Comparison of ENCODE assay signal across 8 mouse cellular contexts in genomic region chr15:77839529-77840286, GRCm38 (mm10). TPM values are rescaled to one million over a fixed set of nuclear protein-coding genes. Genes with fewer than 3 reads are reported as not detected.
DNase-seq lines count a peak whose midpoint lies in the region; ATAC-seq and TF ChIP-seq lines count a peak whose summit lies in the region.

No protein-coding gene starts in this region.

- no peaks in the 10 kb centered on the region for H3K27me3 ChIP-seq in heart, embryonic 12.5 days (replicated peaks)
- no peaks in the 10 kb centered on the region for H3K27me3 ChIP-seq in ES-Bruce4 (ENCODE audit: control insufficient read depth, insufficient read depth, low read length, poor library complexity, severe bottlenecking)
- H3K27me3 ChIP-seq in forebrain, embryonic 15.5 days: no peaks in the 10 kb centered on the region
- H3K27me3 ChIP-seq in liver, embryonic 16.5 days (ENCODE audit: control insufficient read depth, insufficient read depth, low read depth, low read length): no peaks in the 10 kb centered on the region

- peaks cover 61% of the 10 kb centered on the region for H3K4me1 ChIP-seq in heart, embryonic 12.5 days (replicated peaks)
- H3K4me1 ChIP-seq in ES-Bruce4 (ENCODE audit: control insufficient read depth, insufficient read depth, low read length): peaks cover 9% of the 10 kb centered on the region
- H3K4me1 ChIP-seq in forebrain, embryonic 15.5 days: peaks cover 45% of the 10 kb centered on the region
- peaks cover 64% of the 10 kb centered on the region for H3K4me1 ChIP-seq in liver, embryonic 16.5 days (ENCODE audit: control insufficient read depth, low read depth, low read length)

- H3K36me3 ChIP-seq in heart, embryonic 12.5 days: no peaks in the 10 kb centered on the region
- H3K36me3 ChIP-seq in ES-Bruce4 (ENCODE audit: control insufficient read depth, insufficient read depth, low read length, poor library complexity, severe bottlenecking): no peaks in the 10 kb centered on the region
- H3K36me3 ChIP-seq in forebrain, embryonic 15.5 days: no peaks in the 10 kb centered on the region
- H3K36me3 ChIP-seq in liver, embryonic 16.5 days (ENCODE audit: control insufficient read depth, insufficient read depth): no peaks in the 10 kb centered on the region

- H3K4me2 ChIP-seq in heart, embryonic 12.5 days: peak overlapping the region; percentile 94
- H3K4me2 ChIP-seq in forebrain, embryonic 15.5 days (replicated peaks): peak overlapping the region; percentile 96
- peak overlapping the region; percentile 79 for H3K4me2 ChIP-seq in liver, embryonic 16.5 days (ENCODE audit: low read depth, low read length)

- no peak for TF ChIP-seq CTCF in ES-Bruce4 (IDR thresholded peaks at IDR 0.05; ENCODE audit: low read depth, low read length)

- no peaks in the 10 kb centered on the region for H3K9me3 ChIP-seq in heart, embryonic 12.5 days (replicated peaks)
- no peaks in the 10 kb centered on the region for H3K9me3 ChIP-seq in ES-Bruce4 (replicated peaks; ENCODE audit: control insufficient read depth, insufficient read depth, low read length, poor library complexity, severe bottlenecking)
- no peaks in the 10 kb centered on the region for H3K9me3 ChIP-seq in forebrain, embryonic 15.5 days
- no peaks in the 10 kb centered on the region for H3K9me3 ChIP-seq in liver, embryonic 16.5 days (replicated peaks; ENCODE audit: control insufficient read depth, low read length)

- no peak for TF ChIP-seq POLR2A in ES-Bruce4 (IDR thresholded peaks at IDR 0.05; ENCODE audit: insufficient read depth, low read length)

- H3K4me3 ChIP-seq in heart, embryonic 12.5 days: peak overlapping the region; percentile 64
- peak overlapping the region; percentile 5 for H3K4me3 ChIP-seq in ES-Bruce4 (ENCODE audit: low read depth, low read length)
- peak overlapping the region; percentile 60 for H3K4me3 ChIP-seq in forebrain, embryonic 15.5 days
- peak overlapping the region; percentile 92 for H3K4me3 ChIP-seq in liver, embryonic 16.5 days (ENCODE audit: low read depth, low read length)

- TF ChIP-seq EP300 in ES-Bruce4 (IDR thresholded peaks at IDR 0.05; ENCODE audit: insufficient read depth, low read depth, low read length): no peak

- H3K27ac ChIP-seq in heart, embryonic 12.5 days (ENCODE audit: poor library complexity, severe bottlenecking): peak overlapping the region; percentile 90
- no peak overlapping the region for H3K27ac ChIP-seq in ES-Bruce4 (ENCODE audit: insufficient read depth, low read length)
- H3K27ac ChIP-seq in forebrain, embryonic 15.5 days (replicated peaks): peak overlapping the region; percentile 46; the same call in 1 of the 2 replicates
- peak overlapping the region; percentile 95 for H3K27ac ChIP-seq in liver, embryonic 16.5 days (ENCODE audit: low read length)

- no peak for ATAC-seq in heart, embryonic 12.5 days (ENCODE audit: insufficient number of reproducible peaks, low FRiP score)
- ATAC-seq in forebrain, embryonic 15.5 days (replicated peaks): no peak
- ATAC-seq in liver, embryonic 16.5 days (ENCODE audit: low read depth): no peak
- ATAC-seq in erythroid progenitor cell, adult 5-6 weeks (replicated peaks; ENCODE audit: low FRiP score, poor library complexity, severe bottlenecking): no peak

- peak overlapping the region; percentile 95 for H3K9ac ChIP-seq in heart, embryonic 12.5 days
- peak overlapping the region; percentile 95; the same call in 1 of the 2 replicates for H3K9ac ChIP-seq in ES-Bruce4 (ENCODE audit: low read depth, poor library complexity, severe bottlenecking)
- peak overlapping the region; percentile 17; the same call in 1 of the 2 replicates for H3K9ac ChIP-seq in forebrain, embryonic 15.5 days (replicated peaks)
- peak overlapping the region; percentile 94 for H3K9ac ChIP-seq in liver, embryonic 16.5 days (ENCODE audit: low read depth, low read length)

- no peak for DNase-seq in heart, adult 9 months (ENCODE audit: low spot score in 2 of 2)
- DNase-seq in layer of hippocampus, postnatal 25 days (ENCODE audit: extremely low spot score in 1 of 2, low spot score in 1 of 2): no peak
- no peak for DNase-seq in retina, embryonic 14.5 days (ENCODE audit: low spot score)

- 9% methylated on average over 10 of the region's 10 CpGs for WGBS in heart, embryonic 12.5 days
- WGBS in forebrain, embryonic 15.5 days: 8% methylated on average over 10 of the region's 10 CpGs
- 13% methylated on average over 10 of the region's 10 CpGs for whole genome bisulfite sequencing in liver, embryonic 16.5 days (ENCODE audit: insufficient replicate concordance)

RNA-seq across cellular contexts. Expression of gene Myh9, which starts 2.3 kb away (rescaled TPM):
- 41.9 and 42.0 TPM in 2 replicates for polyA plus RNA-seq in heart, embryonic 12.5 days (2016; fragmentation: Nextera tagmentation; extraction: Ambion mirVana)
- 584 and 601 TPM in 2 replicates for polyA plus RNA-seq in ES-Bruce4 (2011; ENCODE audit: insufficient read depth, insufficient read length, low read depth, missing spikeins)
- polyA plus RNA-seq in forebrain, embryonic 15.5 days (2015; fragmentation: Nextera tagmentation; extraction: Ambion mirVana): 12.3 and 12.4 TPM in 2 replicates
- polyA plus RNA-seq in liver, embryonic 16.5 days (2015; fragmentation: Nextera tagmentation; extraction: Ambion mirVana): 19.7 and 21.9 TPM in 2 replicates
- 10 to 100 TPM; 75.0 to 90.2 TPM for total RNA-seq in layer of hippocampus, postnatal 25 days (2021)
- total RNA-seq in erythroid progenitor cell, adult 5-6 weeks (2015; ENCODE audit: low replicate concordance): 104 and 105 TPM in 2 replicates
- 198 and 213 TPM in 2 replicates for total RNA-seq in erythroid progenitor cell, adult 5-6 weeks (2017; ENCODE audit: low replicate concordance)

Comparison
In these comparisons a context has a peak if more than half of its experiments do, and no peak if none do; other contexts are left out.
1. H3K4me3 ChIP-seq: peak in every context shown above with its lines; median percentile 92 in liver, embryonic 16.5 days; 64 in heart, embryonic 12.5 days; 60 in forebrain, embryonic 15.5 days; 5 in ES-Bruce4.
2. H3K9ac ChIP-seq: peak in every context shown above with its lines; median percentile 95 in heart, embryonic 12.5 days; 95 in ES-Bruce4; 94 in liver, embryonic 16.5 days; 17 in forebrain, embryonic 15.5 days.
3. RNA of gene Myh9, which starts 2.3 kb away (polyA plus RNA-seq): 584 to 601 TPM in ES-Bruce4; 41.9 to 42.0 TPM in heart, embryonic 12.5 days, 19.7 to 21.9 TPM in liver, embryonic 16.5 days and 12.3 to 12.4 TPM in forebrain, embryonic 15.5 days; every median in the first group is over 10 times any median in the second.
4. Peak in every context shown above with its lines, with median percentiles within 50 percentile points of each other: H3K4me2 ChIP-seq.